Mouse (Mus musculus) stomach, embryonic 14.5 days (tissue): ENCODE data around the gene Cd80. TPM values are rescaled to one million over a fixed set of nuclear protein-coding genes. Genes with fewer than 3 reads are reported as not detected.
A peak's percentile ranks its signal among the peaks of the same experiment; 100 is the strongest.

Source experiments
- ATAC-seq: fragments of 200-750 bp; cut with Nextera tagmentation; 2 replicates; pipeline ENCODE4 v1.8.0; 2017; ENCODE audit warnings: low read depth, moderate TSS enrichment; ENCODE audit not compliant: insufficient number of reproducible peaks, insufficient read depth, low FRiP score
- H3K27ac ChIP-seq: fragments of 300-500 bp; sonication (generic); 2 replicates; pipeline ENCODE4 v1.5.1; 2014; ENCODE audit warnings: mild to moderate bottlenecking, low read length, moderate library complexity, mixed read lengths
- H3K27me3 ChIP-seq: fragments of 300-500 bp; sonication (generic); 2 replicates; pipeline ENCODE4 v1.6.1; 2014; ENCODE audit warnings: low read length, control low read depth, mixed read lengths; ENCODE audit not compliant: control insufficient read depth, insufficient read depth
- H3K36me3 ChIP-seq: fragments of 300-500 bp; sonication (generic); 2 replicates; pipeline ENCODE4 v1.6.1; 2014; ENCODE audit warnings: mild to moderate bottlenecking, control low read depth, low read length, moderate library complexity, mixed read lengths; ENCODE audit not compliant: control insufficient read depth, insufficient read depth
- H3K4me1 ChIP-seq: fragments of 300-500 bp; sonication (generic); 2 replicates; pipeline ENCODE4 v1.6.1; 2014; ENCODE audit warnings: low read length, control low read depth, mixed read lengths; ENCODE audit not compliant: control insufficient read depth, insufficient read depth
- H3K4me2 ChIP-seq: fragments of 300-500 bp; sonication (generic); replicated peaks from 2 replicates; pipeline ENCODE4 v1.6.1; 2014; ENCODE audit warnings: low read depth, low read length, control low read depth
- H3K4me3 ChIP-seq: fragments of 300-500 bp; sonication (generic); 2 replicates; pipeline ENCODE4 v1.5.1; 2014; ENCODE audit warnings: low read depth, low read length, control low read depth
- H3K9ac ChIP-seq: fragments of 300-500 bp; sonication (generic); replicated peaks from 2 replicates; pipeline ENCODE4 v1.6.1; 2014; ENCODE audit warnings: low read depth, mild to moderate bottlenecking, control low read depth, low read length, moderate library complexity, mixed read lengths
- H3K9me3 ChIP-seq: fragments of 300-500 bp; sonication (generic); 2 replicates; pipeline ENCODE4 v1.6.1; 2016; ENCODE audit warnings: low read depth, low read length, control low read depth; ENCODE audit not compliant: control insufficient read depth
- WGBS: fragments of 180-500 bp; shearing (Covaris S2); extraction: QIAGEN DNeasy Blood & Tissue Kit; methylation state at CpG from one replicate; pipeline ENCODE4 v1.1.7; 2014; 5-methylcytosine and 5-hydroxymethylcytosine counted together
- polyA plus RNA-seq: library from polyadenylated mRNA; unstranded; fragments of >200 nt; fragmentation: Nextera tagmentation; extraction: Ambion mirVana; gene quantifications from 2 replicates; pipeline ENCODE4 v1.2.1, GENCODE M21; 2014

The Cd80 gene
- polyA plus RNA-seq, 1 experiment from 2014 or later = 0.49 TPM

DNA sequence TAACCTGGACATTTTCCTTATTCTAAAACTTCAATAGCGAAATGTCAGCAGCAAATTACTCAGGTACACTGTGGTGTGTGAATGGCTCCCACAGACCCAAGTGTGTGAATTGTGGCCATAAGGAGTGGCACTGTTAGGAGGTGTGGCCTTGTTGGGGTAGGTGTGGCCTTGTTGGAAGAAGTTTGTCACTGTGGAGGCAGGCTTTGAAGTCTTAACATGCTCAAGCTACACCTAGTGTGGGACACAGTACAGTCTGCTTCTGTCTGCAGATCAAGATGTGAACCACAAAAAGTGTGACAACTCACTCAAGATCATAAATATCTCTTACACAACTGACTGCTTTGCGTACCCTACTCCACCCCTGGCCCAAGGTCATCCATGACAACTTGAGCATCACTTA lies 55.5 kb downstream of the Cd80 start:
- no peak overlapping the region for H3K27ac ChIP-seq
- H3K4me3 ChIP-seq = no peak overlapping the region
- H3K9ac ChIP-seq = no peak overlapping the region
- 90% methylated on average over 2 of the region's 2 CpGs for WGBS
- no peak overlapping the region for H3K4me2 ChIP-seq
- H3K4me1 ChIP-seq = no peaks in the 10 kb centered on the region
- H3K27me3 ChIP-seq = no peaks in the 10 kb centered on the region
- no peaks in the 10 kb centered on the region for H3K9me3 ChIP-seq
- peaks cover 24% of the 10 kb centered on the region for H3K36me3 ChIP-seq
- ATAC-seq = no peak

DNA sequence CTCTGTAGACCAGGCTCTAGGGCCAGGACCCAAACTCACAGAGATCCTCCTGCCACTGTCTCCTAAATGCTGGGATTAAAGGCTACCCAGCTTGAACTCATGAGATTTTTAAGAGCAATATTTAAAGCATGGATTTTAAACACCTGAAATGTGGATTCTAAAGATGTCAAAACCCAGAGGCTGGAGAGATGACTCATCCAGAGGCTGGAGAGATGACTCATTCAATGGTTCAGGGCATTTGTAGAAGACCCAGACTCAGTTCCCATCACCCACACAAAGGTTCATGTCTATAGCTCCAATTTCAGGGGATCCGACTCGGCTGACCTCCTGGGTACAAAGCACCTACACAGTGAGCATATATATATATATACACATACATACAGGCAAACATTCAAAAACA lies 63.8 kb downstream of the Cd80 start:
- no peaks in the 10 kb centered on the region for H3K27me3 ChIP-seq
- H3K4me3 ChIP-seq = no peak overlapping the region
- H3K4me1 ChIP-seq = peaks cover 6% of the 10 kb centered on the region; the same call in 1 of the 2 replicates
- H3K4me2 ChIP-seq = no peak overlapping the region
- no peak for ATAC-seq
- 88% methylated on average over 2 of the region's 2 CpGs for WGBS
- H3K9ac ChIP-seq = no peak overlapping the region
- no peak overlapping the region for H3K27ac ChIP-seq
- H3K9me3 ChIP-seq = no peaks in the 10 kb centered on the region
- peaks cover 16% of the 10 kb centered on the region for H3K36me3 ChIP-seq

DNA sequence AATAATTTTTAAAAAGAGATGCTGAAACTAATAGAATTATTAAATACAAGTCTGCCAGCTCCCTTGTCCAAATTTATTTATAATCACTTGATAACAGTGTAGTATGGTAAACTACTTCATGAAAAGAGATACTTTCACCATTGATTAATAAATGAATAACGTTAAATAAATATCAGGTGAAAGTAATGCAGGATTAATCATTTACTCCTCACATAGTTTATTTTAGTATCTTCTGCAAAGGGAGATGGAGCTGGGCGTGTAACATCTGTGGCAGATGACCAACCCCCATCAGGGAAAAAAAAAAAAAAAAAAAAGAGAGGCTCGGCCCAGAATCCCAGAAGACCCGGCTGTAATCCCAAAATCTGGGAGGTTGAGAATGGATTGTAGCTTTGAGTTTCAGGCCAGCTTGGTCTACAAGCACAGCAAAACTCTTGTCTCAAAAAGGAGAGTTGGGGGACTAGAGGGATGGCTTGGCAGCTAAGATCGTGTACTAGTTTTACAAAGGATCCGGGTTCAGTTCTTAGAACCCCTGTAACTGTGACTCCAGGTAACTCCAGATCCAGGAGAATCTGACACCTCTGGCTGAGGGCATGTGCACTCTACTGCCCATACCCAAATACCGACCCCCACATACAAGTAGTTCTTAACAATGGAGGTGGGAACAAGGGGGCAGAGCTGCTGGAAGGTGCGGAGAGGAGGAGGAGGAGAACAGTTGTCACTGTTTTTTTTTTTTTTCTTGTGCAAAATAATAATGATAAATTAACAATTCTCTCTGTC lies 66.0 kb downstream of the Cd80 start:
- Histone ChIP-seq H3K9me3 (no peaks in the 10 kb centered on the region), H3K27me3 (no peaks in the 10 kb centered on the region), H3K9ac (peak overlapping the region; percentile 85; the same call in 1 of the 2 replicates), H3K36me3 (peaks cover 22% of the 10 kb centered on the region), H3K4me1 (peaks cover 6% of the 10 kb centered on the region; the same call in 1 of the 2 replicates), H3K4me2 (peak overlapping the region; percentile 65), H3K27ac (no peak overlapping the region), H3K4me3 (peak overlapping the region; percentile 93)
- ATAC-seq = no peak
- WGBS = 24% methylated on average over 8 of the region's 8 CpGs

DNA sequence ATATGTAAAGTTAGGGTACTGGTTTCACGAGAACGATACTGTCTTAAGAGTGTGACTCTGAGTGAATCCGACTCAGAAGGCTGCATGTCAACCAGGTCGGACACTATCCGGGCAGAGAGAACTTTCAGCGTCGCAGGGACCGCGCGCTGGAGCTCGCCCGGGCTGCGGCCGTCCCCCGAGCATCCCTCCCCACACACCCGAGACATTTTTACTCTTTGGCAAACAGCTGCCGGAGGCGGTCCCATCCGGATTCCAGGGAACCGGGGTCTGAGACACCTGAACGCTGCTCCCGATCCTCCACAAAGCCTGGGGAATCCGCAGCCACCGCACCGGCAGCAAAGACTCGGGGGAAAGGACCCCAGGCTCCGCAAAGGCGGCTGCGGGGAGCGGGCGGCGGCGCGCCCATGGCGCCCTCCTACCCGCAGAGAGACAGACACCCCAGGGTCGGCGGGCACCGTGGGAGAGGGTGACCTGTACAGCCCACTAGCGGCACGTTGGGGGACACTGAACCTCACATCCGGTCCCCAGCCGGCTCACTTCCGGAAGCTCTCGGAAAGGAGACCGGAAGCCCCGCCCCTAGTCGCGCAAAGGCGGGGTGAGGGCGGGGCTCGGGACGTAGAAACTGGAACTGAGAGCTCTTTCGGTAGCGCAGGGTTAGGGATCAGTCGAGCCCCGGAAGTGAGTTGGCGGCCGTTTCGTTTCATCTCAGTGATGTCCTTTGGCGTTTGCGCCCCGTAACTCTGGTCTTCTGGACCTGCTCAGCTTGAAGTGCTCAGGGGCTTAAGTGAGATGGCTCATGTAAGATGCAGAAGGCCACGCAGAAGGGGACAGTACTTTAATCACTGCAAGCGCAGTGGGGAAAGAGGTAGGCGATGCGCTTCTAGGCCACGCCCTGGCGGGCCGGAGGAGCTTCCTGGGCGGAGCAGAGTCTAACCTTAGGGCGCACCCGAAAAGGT lies 67.0 kb downstream of the Cd80 start, which contains the start of gene Timmdc1:
Timmdc1 (minus strand) TSS at position 535 of the 956 bp plus-strand sequence.
- no peaks in the 10 kb centered on the region for H3K27me3 ChIP-seq
- peaks cover 6% of the 10 kb centered on the region; the same call in 1 of the 2 replicates for H3K4me1 ChIP-seq
- H3K4me2 ChIP-seq = peak within 1 kb of the TSS; percentile 65
- peak within 1 kb of the TSS; percentile 85 for H3K9ac ChIP-seq
- peaks cover 17% of the 10 kb centered on the region; the same call in 1 of the 2 replicates for H3K36me3 ChIP-seq
- peak within 1 kb of the TSS; percentile 93 for H3K4me3 ChIP-seq
- peak; percentile 99 for ATAC-seq
- H3K27ac ChIP-seq = peak within 1 kb of the TSS; percentile 86
- WGBS = under 1% methylated on average over 73 of the region's 73 CpGs
- H3K9me3 ChIP-seq = no peaks in the 10 kb centered on the region

DNA sequence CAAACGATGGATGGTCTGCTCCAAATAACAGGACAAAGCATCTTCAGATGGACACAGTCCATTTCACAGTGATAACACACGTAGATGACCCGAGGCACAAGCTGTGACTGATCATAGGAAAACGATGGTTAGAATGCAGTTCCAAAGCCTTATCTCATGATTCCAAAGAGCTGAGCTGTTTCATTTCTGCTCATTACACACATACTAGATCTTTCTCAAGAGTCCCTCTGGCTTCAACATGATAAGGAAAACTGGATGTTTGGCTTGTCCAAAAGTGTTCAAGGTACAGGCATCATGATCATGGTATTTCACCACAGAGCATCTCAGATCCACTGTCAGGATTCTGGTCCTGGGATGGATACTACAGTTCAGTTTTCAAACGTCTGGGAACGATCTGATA lies 70.9 kb downstream of the Cd80 start:
- Histone ChIP-seq H3K27ac (no peak overlapping the region), H3K27me3 (no peaks in the 10 kb centered on the region), H3K4me3 (no peak overlapping the region), H3K4me1 (peaks cover 4% of the 10 kb centered on the region; the same call in 1 of the 2 replicates), H3K36me3 (peaks cover 40% of the 10 kb centered on the region), H3K9ac (no peak overlapping the region), H3K4me2 (no peak overlapping the region), H3K9me3 (no peaks in the 10 kb centered on the region)
- 83% methylated on average over 6 of the region's 6 CpGs for whole genome bisulfite sequencing
- no peak for ATAC-seq

DNA sequence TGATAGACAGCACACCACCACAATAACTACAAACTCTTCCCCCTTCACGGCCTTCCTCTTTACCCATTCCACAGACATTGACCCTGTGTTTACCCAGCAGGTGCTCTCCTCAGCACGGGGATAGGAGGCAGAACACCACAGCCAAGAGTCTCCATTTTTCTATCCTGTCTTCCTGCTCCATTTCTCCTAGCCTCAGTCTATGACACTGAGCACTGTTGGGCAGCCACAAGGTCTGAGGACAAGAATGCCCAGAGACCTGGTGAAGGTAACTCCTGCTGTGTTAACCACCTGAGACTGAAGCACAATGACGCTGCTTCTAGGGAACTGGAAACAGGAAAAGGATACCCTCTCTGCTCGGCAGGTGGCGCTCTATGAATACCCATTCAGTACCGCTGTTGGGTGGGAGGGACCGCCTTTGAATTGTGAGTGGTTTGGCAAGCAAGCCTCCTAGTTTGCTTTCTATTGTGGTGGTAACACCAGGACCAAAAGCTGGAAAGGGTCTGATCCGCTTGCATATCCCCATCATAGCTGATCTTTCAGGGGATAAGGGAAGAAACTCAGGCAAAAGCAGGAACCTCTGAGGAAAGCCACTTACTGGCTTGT lies 81.3 kb downstream of the Cd80 start:
- Histone ChIP-seq H3K4me1 (no peaks in the 10 kb centered on the region), H3K9me3 (no peaks in the 10 kb centered on the region), H3K4me2 (no peak overlapping the region), H3K27me3 (no peaks in the 10 kb centered on the region), H3K27ac (no peak overlapping the region), H3K4me3 (no peak overlapping the region), H3K9ac (no peak overlapping the region), H3K36me3 (peaks cover 24% of the 10 kb centered on the region)
- 42% methylated on average over 8 of the region's 8 CpGs for WGBS
- peak; percentile 49; the same call in 1 of the 2 replicates for ATAC-seq

DNA sequence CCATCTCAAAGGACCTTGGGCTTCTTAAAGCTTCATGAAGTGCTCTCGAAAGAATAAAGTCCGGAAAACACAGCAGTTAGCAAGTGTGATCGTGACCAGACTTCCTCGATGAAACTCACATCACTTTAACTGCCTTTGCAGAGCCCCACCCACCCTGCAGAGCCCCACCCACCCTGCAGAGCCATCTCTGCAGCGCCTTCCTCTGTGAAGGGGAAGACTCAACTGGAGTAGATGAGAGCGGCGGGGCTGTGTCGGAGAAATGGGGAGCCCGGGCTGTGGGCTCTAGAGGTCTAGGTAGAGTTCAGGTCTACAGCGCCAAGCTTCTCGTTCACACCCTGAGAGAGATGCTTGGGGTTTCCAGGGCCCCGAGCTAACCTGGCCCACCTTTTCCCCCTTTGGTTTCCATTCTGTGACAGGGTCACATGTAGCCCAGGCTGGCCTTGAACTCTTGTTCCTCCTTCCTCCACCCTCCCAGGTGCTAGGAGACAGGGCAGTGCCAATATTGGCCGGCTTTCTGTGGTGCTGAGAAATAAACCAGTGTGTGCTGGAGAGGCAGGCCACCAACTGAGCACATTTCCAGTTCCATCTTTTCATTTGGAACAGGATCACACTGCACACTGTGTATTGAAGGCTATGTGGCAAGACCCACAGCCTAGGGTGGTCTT lies 83.5 kb downstream of the Cd80 start:
- Histone ChIP-seq H3K4me3 (no peak overlapping the region), H3K9ac (no peak overlapping the region), H3K9me3 (no peaks in the 10 kb centered on the region), H3K4me1 (no peaks in the 10 kb centered on the region), H3K4me2 (no peak overlapping the region), H3K27me3 (no peaks in the 10 kb centered on the region), H3K27ac (no peak overlapping the region), H3K36me3 (peaks cover 30% of the 10 kb centered on the region)
- ATAC-seq = no peak
- WGBS = 90% methylated on average over 13 of the region's 13 CpGs
